Mouse (Mus musculus): ENCODE measurements around the gene Lrrc66. TPM values are rescaled to one million over a fixed set of nuclear protein-coding genes. Genes with fewer than 3 reads are reported as not detected.
"Not testable (repeated sequence)": the region's sequence is repeated elsewhere in the genome, so short reads cannot be mapped to it uniquely, and the experiment has no call there.

Lrrc66 gene
- polyA plus RNA-seq, 1 experiment from 2014 or later: 0.19 TPM

DNA sequence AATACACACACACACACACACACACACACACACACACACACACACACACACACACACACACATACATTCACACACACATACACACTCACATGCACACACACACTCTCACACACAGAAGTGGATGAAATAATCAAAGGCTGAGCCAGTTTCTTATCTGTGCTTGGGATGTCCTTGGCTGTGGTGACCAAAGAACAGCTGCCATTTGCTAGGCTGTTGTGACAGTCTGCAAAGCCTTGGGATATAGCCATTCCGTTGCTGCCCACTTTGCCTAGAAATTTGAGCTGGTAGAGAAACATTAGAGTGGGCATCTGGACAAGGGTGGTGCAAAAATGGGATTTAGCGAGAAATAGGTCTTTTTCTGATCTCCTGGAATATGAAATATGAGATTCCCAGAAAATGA is 32.3 kb downstream of the Lrrc66 start:
- no peak overlapping the region for H3K27ac ChIP-seq (ENCODE audit: low read length)
- H3K36me3 ChIP-seq (ENCODE audit: control insufficient read depth, insufficient read depth): no peaks in the 10 kb centered on the region
- no peaks in the 10 kb centered on the region for H3K4me1 ChIP-seq (ENCODE audit: control insufficient read depth, low read depth, low read length)
- H3K27me3 ChIP-seq (ENCODE audit: control insufficient read depth, insufficient read depth, low read depth, low read length): no peaks in the 10 kb centered on the region
- WGBS (ENCODE audit: insufficient replicate concordance): 52% methylated on average over 2 of the region's 2 CpGs
- no peak overlapping the region for H3K9ac ChIP-seq (ENCODE audit: low read depth, low read length)
- no peak overlapping the region for H3K4me2 ChIP-seq (ENCODE audit: low read depth, low read length)
- no peak for ATAC-seq (ENCODE audit: low read depth)
- H3K9me3 ChIP-seq (replicated peaks; ENCODE audit: control insufficient read depth, low read length): no peaks in the 10 kb centered on the region
- H3K4me3 ChIP-seq (ENCODE audit: low read depth, low read length): no peak overlapping the region

GRCm38 (mm10) chr5:73598943-73599695 is 33.2 kb downstream of the Lrrc66 start:
- Histone ChIP-seq H3K27me3 (ENCODE audit: control insufficient read depth, insufficient read depth, low read depth, low read length) (no peaks in the 10 kb centered on the region), H3K27ac (ENCODE audit: low read length) (no peak overlapping the region), H3K4me2 (ENCODE audit: low read depth, low read length) (no peak overlapping the region), H3K4me3 (ENCODE audit: low read depth, low read length) (no peak overlapping the region), H3K9me3 (replicated peaks; ENCODE audit: control insufficient read depth, low read length) (no peaks in the 10 kb centered on the region), H3K4me1 (ENCODE audit: control insufficient read depth, low read depth, low read length) (no peaks in the 10 kb centered on the region), H3K36me3 (ENCODE audit: control insufficient read depth, insufficient read depth) (no peaks in the 10 kb centered on the region), H3K9ac (ENCODE audit: low read depth, low read length) (no peak overlapping the region)
- 46% methylated on average over 5 of the region's 5 CpGs for WGBS (ENCODE audit: insufficient replicate concordance)
- ATAC-seq (ENCODE audit: low read depth): no peak

- H3K27ac ChIP-seq (ENCODE audit: low read length): no peak overlapping the region
- H3K27me3 ChIP-seq (ENCODE audit: control insufficient read depth, insufficient read depth, low read depth, low read length): no peaks in the 10 kb centered on the region
- H3K9ac ChIP-seq (ENCODE audit: low read depth, low read length): no peak overlapping the region
- no peak overlapping the region for H3K4me2 ChIP-seq (ENCODE audit: low read depth, low read length)
- 56% methylated on average over 3 of the region's 3 CpGs for WGBS (ENCODE audit: insufficient replicate concordance)
- no peaks in the 10 kb centered on the region for H3K4me1 ChIP-seq (ENCODE audit: control insufficient read depth, low read depth, low read length)
- H3K4me3 ChIP-seq (ENCODE audit: low read depth, low read length): no peak overlapping the region
- ATAC-seq (ENCODE audit: low read depth): no peak
- no peaks in the 10 kb centered on the region for H3K9me3 ChIP-seq (replicated peaks; ENCODE audit: control insufficient read depth, low read length)
- no peaks in the 10 kb centered on the region for H3K36me3 ChIP-seq (ENCODE audit: control insufficient read depth, insufficient read depth)
Measured at GRCm38 (mm10) chr5:73587119-73587518, 45.2 kb downstream of the Lrrc66 start.

DNA sequence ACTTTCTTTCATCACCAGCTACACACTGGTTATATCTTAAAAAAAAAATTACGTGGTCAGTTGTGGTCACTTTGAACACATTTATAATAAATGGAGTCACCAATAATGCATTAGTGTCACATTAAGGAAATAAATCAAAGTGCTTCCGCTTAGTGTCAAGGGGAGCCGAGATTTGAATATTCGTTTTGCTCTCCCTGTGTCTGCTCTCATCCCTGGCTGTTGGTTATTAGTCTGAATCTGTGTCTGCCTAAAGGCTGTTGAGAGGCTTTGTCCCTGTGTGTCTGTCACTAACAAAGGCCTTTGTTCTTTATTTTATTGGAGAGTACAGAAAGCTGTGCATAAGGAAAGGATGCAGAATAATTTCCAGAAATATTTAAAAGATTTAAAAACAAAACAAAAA is 45.7 kb downstream of the Lrrc66 start:
- no peak overlapping the region for H3K27ac ChIP-seq (ENCODE audit: low read length)
- H3K4me2 ChIP-seq (ENCODE audit: low read depth, low read length): no peak overlapping the region
- no peak overlapping the region for H3K9ac ChIP-seq (ENCODE audit: low read depth, low read length)
- H3K36me3 ChIP-seq (ENCODE audit: control insufficient read depth, insufficient read depth): no peaks in the 10 kb centered on the region
- H3K27me3 ChIP-seq (ENCODE audit: control insufficient read depth, insufficient read depth, low read depth, low read length): no peaks in the 10 kb centered on the region
- H3K9me3 ChIP-seq (replicated peaks; ENCODE audit: control insufficient read depth, low read length): no peaks in the 10 kb centered on the region
- ATAC-seq (ENCODE audit: low read depth): no peak
- H3K4me3 ChIP-seq (ENCODE audit: low read depth, low read length): no peak overlapping the region
- 58% methylated on average over 4 of the region's 4 CpGs for WGBS (ENCODE audit: insufficient replicate concordance)
- no peaks in the 10 kb centered on the region for H3K4me1 ChIP-seq (ENCODE audit: control insufficient read depth, low read depth, low read length)

DNA sequence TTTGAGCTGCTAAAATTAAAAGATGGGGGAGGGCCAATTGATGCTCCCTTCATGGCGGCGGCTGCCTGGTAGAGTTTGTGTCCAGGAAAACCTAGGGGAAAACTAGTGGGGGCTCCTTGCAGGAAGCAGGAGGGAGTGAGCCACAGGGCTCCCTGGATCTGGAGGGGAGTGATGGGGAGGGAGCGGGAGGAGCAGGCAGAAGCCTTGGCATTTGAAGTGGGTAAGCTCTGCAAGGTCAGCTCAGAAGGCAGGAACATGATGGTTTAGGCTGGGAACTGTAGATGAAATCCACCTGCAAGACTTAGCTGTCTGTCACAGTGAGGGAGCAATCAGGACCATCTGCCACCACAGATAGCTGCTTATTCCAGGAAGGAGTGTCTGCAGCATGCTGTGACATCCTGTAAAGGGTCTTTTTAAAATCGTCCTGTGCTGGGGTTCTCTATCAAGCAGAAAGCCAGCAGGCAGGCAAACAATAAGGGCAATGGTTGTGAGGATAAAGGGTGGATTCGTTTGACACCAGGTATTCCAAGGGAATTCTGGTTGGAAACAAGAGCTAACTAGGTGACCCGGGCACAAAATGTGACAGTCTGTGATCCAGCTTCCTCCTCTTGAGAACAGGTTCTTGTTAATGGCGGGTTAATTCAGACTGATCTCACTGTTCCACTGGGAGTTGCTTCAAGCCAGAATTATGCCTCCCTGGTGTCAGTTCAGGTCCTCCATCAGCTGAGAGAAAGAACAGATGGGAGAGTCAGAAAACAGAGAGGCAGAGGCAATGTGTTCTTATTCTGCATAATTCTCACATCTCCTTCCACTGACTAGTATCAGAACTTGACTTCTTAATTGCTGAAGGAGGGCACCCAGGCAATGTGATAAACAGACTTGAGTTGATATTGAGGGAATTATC is 46.9 kb downstream of the Lrrc66 start:
- Histone ChIP-seq H3K4me2 (ENCODE audit: low read depth, low read length) (no peak overlapping the region), H3K27ac (ENCODE audit: low read length) (no peak overlapping the region), H3K9me3 (replicated peaks; ENCODE audit: control insufficient read depth, low read length) (no peaks in the 10 kb centered on the region), H3K27me3 (ENCODE audit: control insufficient read depth, insufficient read depth, low read depth, low read length) (no peaks in the 10 kb centered on the region), H3K4me1 (ENCODE audit: control insufficient read depth, low read depth, low read length) (no peaks in the 10 kb centered on the region), H3K9ac (ENCODE audit: low read depth, low read length) (no peak overlapping the region), H3K4me3 (ENCODE audit: low read depth, low read length) (no peak overlapping the region), H3K36me3 (ENCODE audit: control insufficient read depth, insufficient read depth) (no peaks in the 10 kb centered on the region)
- no peak for ATAC-seq (ENCODE audit: low read depth)
- WGBS (ENCODE audit: insufficient replicate concordance): 38% methylated on average over 7 of the region's 7 CpGs

- H3K4me2 ChIP-seq (ENCODE audit: low read depth, low read length); ATAC-seq (ENCODE audit: low read depth); H3K27ac ChIP-seq (ENCODE audit: low read length); H3K4me3 ChIP-seq (ENCODE audit: low read depth, low read length); H3K27me3 ChIP-seq (ENCODE audit: control insufficient read depth, insufficient read depth, low read depth, low read length); H3K9me3 ChIP-seq (replicated peaks; ENCODE audit: control insufficient read depth, low read length); H3K4me1 ChIP-seq (ENCODE audit: control insufficient read depth, low read depth, low read length); H3K36me3 ChIP-seq (ENCODE audit: control insufficient read depth, insufficient read depth); H3K9ac ChIP-seq (ENCODE audit: low read depth, low read length): not testable (repeated sequence)
- WGBS (ENCODE audit: insufficient replicate concordance): 54% methylated on average over 6 of the region's 6 CpGs
Measured at GRCm38 (mm10) chr5:73584011-73584410, 48.3 kb downstream of the Lrrc66 start.

- H3K27ac ChIP-seq (ENCODE audit: low read length): no peak overlapping the region
- no peaks in the 10 kb centered on the region for H3K36me3 ChIP-seq (ENCODE audit: control insufficient read depth, insufficient read depth)
- no peak overlapping the region for H3K4me2 ChIP-seq (ENCODE audit: low read depth, low read length)
- no peak overlapping the region for H3K9ac ChIP-seq (ENCODE audit: low read depth, low read length)
- H3K27me3 ChIP-seq (ENCODE audit: control insufficient read depth, insufficient read depth, low read depth, low read length): no peaks in the 10 kb centered on the region
- H3K9me3 ChIP-seq (replicated peaks; ENCODE audit: control insufficient read depth, low read length): no peaks in the 10 kb centered on the region
- ATAC-seq (ENCODE audit: low read depth): no peak
- no peaks in the 10 kb centered on the region for H3K4me1 ChIP-seq (ENCODE audit: control insufficient read depth, low read depth, low read length)
- no peak overlapping the region for H3K4me3 ChIP-seq (ENCODE audit: low read depth, low read length)
- 57% methylated on average over 3 of the region's 3 CpGs for WGBS (ENCODE audit: insufficient replicate concordance)
Measured at GRCm38 (mm10) chr5:73578131-73578530, 54.2 kb downstream of the Lrrc66 start.

DNA sequence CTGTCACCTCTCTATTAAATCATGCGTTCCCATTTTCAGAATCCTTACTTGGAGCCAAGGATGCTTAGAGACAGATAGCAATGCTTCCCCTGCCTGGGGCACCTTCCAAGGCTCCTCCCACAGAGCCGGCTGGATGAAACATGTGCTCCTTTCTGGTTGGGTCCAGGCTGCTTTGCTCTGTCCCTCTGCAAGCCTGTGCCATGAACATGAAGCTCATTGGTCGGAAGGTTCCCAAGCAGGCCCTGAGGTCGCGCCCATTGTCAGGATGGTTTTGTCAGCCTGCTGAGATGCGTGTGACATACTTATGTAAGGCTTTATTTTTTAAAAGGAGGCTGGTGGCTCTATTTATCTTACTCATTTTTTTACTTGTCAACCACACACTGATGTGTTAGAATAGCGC is 55.6 kb downstream of the Lrrc66 start:
- H3K4me2 ChIP-seq (ENCODE audit: low read depth, low read length): no peak overlapping the region
- H3K27ac ChIP-seq (ENCODE audit: low read length): no peak overlapping the region
- WGBS (ENCODE audit: insufficient replicate concordance): 63% methylated on average over 7 of the region's 7 CpGs
- no peaks in the 10 kb centered on the region for H3K4me1 ChIP-seq (ENCODE audit: control insufficient read depth, low read depth, low read length)
- no peak overlapping the region for H3K4me3 ChIP-seq (ENCODE audit: low read depth, low read length)
- ATAC-seq (ENCODE audit: low read depth): no peak
- no peaks in the 10 kb centered on the region for H3K36me3 ChIP-seq (ENCODE audit: control insufficient read depth, insufficient read depth)
- H3K9ac ChIP-seq (ENCODE audit: low read depth, low read length): no peak overlapping the region
- H3K27me3 ChIP-seq (ENCODE audit: control insufficient read depth, insufficient read depth, low read depth, low read length): no peaks in the 10 kb centered on the region
- H3K9me3 ChIP-seq (replicated peaks; ENCODE audit: control insufficient read depth, low read length): no peaks in the 10 kb centered on the region

DNA sequence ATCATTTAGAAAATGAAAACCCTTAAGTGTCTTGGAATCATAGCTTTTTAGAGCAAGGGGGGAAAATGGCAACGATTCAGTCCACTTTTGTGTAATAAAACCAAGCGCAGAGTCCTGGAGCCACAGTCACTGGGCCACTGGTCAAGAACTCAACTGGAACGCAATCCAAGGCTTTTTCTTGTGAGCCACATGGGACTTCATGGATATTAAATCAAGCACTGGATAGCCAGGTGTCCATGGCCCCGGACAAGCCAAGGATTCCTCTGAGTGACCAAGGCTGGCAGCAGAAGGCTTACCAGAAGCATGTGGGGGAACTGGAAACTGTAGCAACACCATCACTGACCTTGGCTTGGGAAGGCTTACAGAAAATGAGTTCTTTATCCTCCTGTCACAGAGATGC is 57.7 kb downstream of the Lrrc66 start:
- Histone ChIP-seq H3K9me3 (replicated peaks; ENCODE audit: control insufficient read depth, low read length) (no peaks in the 10 kb centered on the region), H3K4me2 (ENCODE audit: low read depth, low read length) (no peak overlapping the region), H3K4me1 (ENCODE audit: control insufficient read depth, low read depth, low read length) (no peaks in the 10 kb centered on the region), H3K4me3 (ENCODE audit: low read depth, low read length) (no peak overlapping the region), H3K27me3 (ENCODE audit: control insufficient read depth, insufficient read depth, low read depth, low read length) (no peaks in the 10 kb centered on the region), H3K27ac (ENCODE audit: low read length) (no peak overlapping the region), H3K36me3 (ENCODE audit: control insufficient read depth, insufficient read depth) (no peaks in the 10 kb centered on the region), H3K9ac (ENCODE audit: low read depth, low read length) (no peak overlapping the region)
- ATAC-seq (ENCODE audit: low read depth): no peak
- 73% methylated on average over 4 of the region's 4 CpGs for WGBS (ENCODE audit: insufficient replicate concordance)

Measured in liver, embryonic 16.5 days (tissue).